In the genomic region with DNA sequence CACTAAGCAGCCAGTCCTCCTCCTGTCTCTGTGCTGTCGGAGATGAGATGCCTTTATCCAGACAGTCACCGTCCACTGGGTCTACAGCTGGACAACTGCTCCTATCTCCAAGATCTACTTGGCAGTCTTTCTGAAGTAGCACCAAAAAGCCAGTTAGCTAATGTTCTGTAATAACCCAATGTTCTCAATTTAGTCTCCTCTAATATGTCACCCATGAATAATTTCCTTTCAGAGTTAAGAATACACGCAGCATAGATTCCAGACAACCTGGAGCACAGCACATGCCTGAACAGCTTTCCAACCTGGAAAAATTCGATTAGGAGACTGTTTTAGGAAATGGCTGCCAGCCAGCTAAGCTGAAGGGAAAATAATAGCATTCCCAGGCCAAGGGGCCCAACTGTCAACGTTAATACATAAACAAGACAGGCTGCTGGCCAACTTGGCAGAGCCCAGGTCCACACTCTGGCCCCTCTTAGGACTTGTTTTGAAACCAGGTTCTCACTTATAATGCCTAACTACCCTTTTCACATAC, we compare ENCODE assay signal across 8 mouse cellular contexts. TPM values are rescaled to one million over a fixed set of nuclear protein-coding genes. Genes with fewer than 3 reads are reported as not detected.
DNase-seq lines count a peak whose midpoint lies in the region; ATAC-seq and TF ChIP-seq lines count a peak whose summit lies in the region.

No protein-coding gene starts in this region.

- H3K9ac ChIP-seq in heart, embryonic 13.5 days = peak overlapping the region; percentile 51
- H3K9ac ChIP-seq in kidney, postnatal 0 days (ENCODE audit: low read depth, low read length) = no peak overlapping the region

- no peak for TF ChIP-seq CTCF in kidney, postnatal 0 days (IDR thresholded peaks at IDR 0.05; ENCODE audit: low read depth)

- whole genome bisulfite sequencing in heart, embryonic 13.5 days = 22% methylated on average over 5 of the region's 5 CpGs
- 17% methylated on average over 5 of the region's 5 CpGs for WGBS in kidney, postnatal 0 days

- no peaks in the 10 kb centered on the region for H3K36me3 ChIP-seq in heart, embryonic 13.5 days
- H3K36me3 ChIP-seq in kidney, postnatal 0 days (ENCODE audit: insufficient read depth, low read length) = no peaks in the 10 kb centered on the region

- 0 out of 2 replicates have a peak, but pooled peaks cover 1% of the 10 kb centered on the region for H3K9me3 ChIP-seq in heart, embryonic 13.5 days
- H3K9me3 ChIP-seq in kidney, postnatal 0 days (replicated peaks; ENCODE audit: low read length) = no peaks in the 10 kb centered on the region

- peaks cover 31% of the 10 kb centered on the region for H3K4me1 ChIP-seq in heart, embryonic 13.5 days
- H3K4me1 ChIP-seq in kidney, postnatal 0 days (replicated peaks; ENCODE audit: insufficient read depth, low read length) = peaks cover 17% of the 10 kb centered on the region

- DNase-seq in adrenal gland, postnatal 14 days = peak; percentile 41
- DNase-seq in adrenal gland, adult 8-10 months = no peak
- DNase-seq in cerebellum, postnatal 14 days = peak; percentile 77 to 87
- peak; percentile 76 for DNase-seq in kidney, postnatal 0 days (ENCODE audit: low spot score)
- peak; percentile 28 for DNase-seq in retina, embryonic 14.5 days (ENCODE audit: low spot score)
- DNase-seq in left cerebral cortex, adult 9 months (ENCODE audit: low spot score in 2 of 2) = no peak
- no peak for DNase-seq in spleen, adult 12 weeks (ENCODE audit: low spot score)

- H3K4me3 ChIP-seq in heart, embryonic 13.5 days = no peak overlapping the region
- no peak overlapping the region for H3K4me3 ChIP-seq in kidney, postnatal 0 days (replicated peaks; ENCODE audit: low read depth, low read length)

- ATAC-seq in heart, embryonic 13.5 days (ENCODE audit: extremely low read depth, insufficient number of reproducible peaks, low FRiP score, low TSS enrichment) = peak; percentile 19; the same call in 1 of the 2 replicates
- peak; percentile 64 for ATAC-seq in kidney, postnatal 0 days (replicated peaks; ENCODE audit: low FRiP score, low read depth)

- H3K27ac ChIP-seq in heart, embryonic 13.5 days (replicated peaks) = peak overlapping the region; percentile 81
- peak overlapping the region; percentile 52 for H3K27ac ChIP-seq in kidney, postnatal 0 days

- H3K27me3 ChIP-seq in heart, embryonic 13.5 days (replicated peaks) = no peaks in the 10 kb centered on the region
- H3K27me3 ChIP-seq in kidney, postnatal 0 days (ENCODE audit: insufficient read depth, low read length) = no peaks in the 10 kb centered on the region

- peak overlapping the region; percentile 14; the same call in 1 of the 2 replicates for H3K4me2 ChIP-seq in heart, embryonic 13.5 days
- H3K4me2 ChIP-seq in kidney, postnatal 0 days (ENCODE audit: low read length) = no peak overlapping the region

RNA-seq across cellular contexts. Expression of gene Mgat4a, which starts 28.6 kb away (rescaled TPM):
- total RNA-seq in adrenal gland, postnatal 14 days (2021) = 10.6 and 11.2 TPM in 2 replicates
- 1 to 10 TPM; 7.2 to 8.2 (median 8.0) TPM for total RNA-seq in adrenal gland, adult 8-10 months (2022)
- polyA plus RNA-seq in heart, embryonic 13.5 days (2015; fragmentation: Nextera tagmentation; extraction: Ambion mirVana) = 2.1 and 3.8 TPM in 2 replicates
- polyA plus RNA-seq in kidney, postnatal 0 days (2015; fragmentation: Nextera tagmentation; extraction: Ambion mirVana) = 6.9 and 8.3 TPM in 2 replicates

Comparison
In these comparisons a context has a peak if more than half of its experiments do, and no peak if none do; other contexts are left out.
1. DNase-seq: peak in adrenal gland, postnatal 14 days (single experiment), cerebellum, postnatal 14 days (2 of 2), kidney, postnatal 0 days (single experiment) and retina, embryonic 14.5 days (single experiment); none in adrenal gland, adult 8-10 months (single experiment), left cerebral cortex, adult 9 months (0 of 2) and spleen, adult 12 weeks (single experiment).